32 mouse cellular contexts compared by ENCODE assay signal in genomic region chr11:119000877-119001276, GRCm38 (mm10). TPM values are rescaled to one million over a fixed set of nuclear protein-coding genes. Genes with fewer than 3 reads are reported as not detected.
DNase-seq lines count a peak whose midpoint lies in the region; TF ChIP-seq lines count a peak whose summit lies in the region.
"Had no signal": no experiment of that assay in that cellular context is flagged by ENCODE, and none has a peak within 500 bp of the region (broad histone marks: within the 10 kb centered on the region; RNA-seq: fewer than 3 reads in every experiment).

No protein-coding gene starts in this region.

- no peak overlapping the region for H3K4me3 ChIP-seq in layer of hippocampus, adult 2 months
- H3K4me3 ChIP-seq in E14TG2a.4 (replicated peaks; ENCODE audit: low read length): no peak overlapping the region
- H3K4me3 ChIP-seq: embryonic facial prominence, embryonic 13.5 days; forebrain, embryonic 10.5 days; heart, embryonic 13.5 days; left cerebral cortex, adult 2 months; limb, embryonic 12.5 days; neural tube, embryonic 15.5 days had no signal

- peaks cover 18% of the 10 kb centered on the region for H3K4me1 ChIP-seq in E14TG2a.4 (replicated peaks; ENCODE audit: low read depth, low read length)

- H3K9me3 ChIP-seq in E14TG2a.4 (ENCODE audit: low read length): no peaks in the 10 kb centered on the region
- H3K9me3 ChIP-seq: embryonic facial prominence, embryonic 13.5 days; heart, embryonic 13.5 days; neural tube, embryonic 15.5 days had no signal

- peaks cover 69% of the 10 kb centered on the region for H3K27me3 ChIP-seq in E14TG2a.4 (ENCODE audit: insufficient read depth, low read length)
- H3K27me3 ChIP-seq: neural tube, embryonic 15.5 days had no signal

- H3K36me3 ChIP-seq in E14TG2a.4 (ENCODE audit: insufficient read depth, low read length): no peaks in the 10 kb centered on the region
- H3K36me3 ChIP-seq: embryonic facial prominence, embryonic 13.5 days; forebrain, embryonic 10.5 days; heart, embryonic 13.5 days; limb, embryonic 12.5 days; neural tube, embryonic 15.5 days had no signal

- H3K27ac ChIP-seq in layer of hippocampus, adult 2 months: no peak overlapping the region
- H3K27ac ChIP-seq: embryonic facial prominence, embryonic 13.5 days; forebrain, embryonic 10.5 days; heart, embryonic 13.5 days; left cerebral cortex, adult 2 months; limb, embryonic 12.5 days; macrophage; neural tube, embryonic 15.5 days had no signal

- no peak for DNase-seq in layer of hippocampus, adult 2 months (ENCODE audit: low spot score in 2 of 2)
- DNase-seq in layer of hippocampus, postnatal 25 days (ENCODE audit: extremely low spot score in 1 of 2, low spot score in 1 of 2): no peak
- DNase-seq in A20 (ENCODE audit: low read depth, low spot score): peak; percentile 12
- peak; percentile 76 for DNase-seq in ZHBTc4 (ENCODE audit: low read depth, low spot score)
- no peak for DNase-seq in layer of hippocampus, postnatal 14 days (ENCODE audit: low spot score in 2 of 2)
- DNase-seq: adrenal gland, postnatal 14 days; cerebellum, adult 11 months; cerebellum, adult 9-11 months; heart, postnatal 10 days; kidney, adult 9 months; kidney, postnatal 10 days; layer of hippocampus, adult 9-11 months; liver, postnatal 0 days; lung, postnatal 10 days; midbrain, embryonic 14.5 days; right cerebral cortex, postnatal 25 days; thymus, postnatal 4 days had no signal

- TF ChIP-seq CTCF in layer of hippocampus, adult 2 months (conservative IDR thresholded peaks at IDR 0.05): peak; percentile 34
- TF ChIP-seq CTCF in E14TG2a.4 (conservative IDR thresholded peaks at IDR 0.05; ENCODE audit: low read length): peak; percentile 62

RNA-seq across cellular contexts. Expression of gene Enpp7, which starts 12.9 kb away (rescaled TPM):
- total RNA-seq in layer of hippocampus, adult 2 months (2021): not detected
- not detected for total RNA-seq in layer of hippocampus, postnatal 25 days (2021)
- total RNA-seq in layer of hippocampus, postnatal 14 days (2021): not detected
- total RNA-seq: adrenal gland, postnatal 14 days; common myeloid progenitor, adult 5-6 weeks; ES-E14; gastrocnemius, adult 8-10 months; heart, adult 8-10 months; heart, postnatal 10 days; left cerebral cortex, adult 2 months; left cerebral cortex, postnatal 25 days; liver, adult 2 months; megakaryocyte-erythroid progenitor cell, adult 5-6 weeks had no signal

RNA-seq across cellular contexts. Expression of gene Cbx2, which starts 21.9 kb away (rescaled TPM):
- 1 to 10 TPM; 2.9 to 3.1 TPM for total RNA-seq in layer of hippocampus, adult 2 months (2021)
- 1 to 10 TPM; 4.0 to 4.4 TPM for total RNA-seq in layer of hippocampus, postnatal 25 days (2021)
- total RNA-seq in layer of hippocampus, postnatal 14 days (2021): 1 to 10 TPM; 3.6 to 4.2 TPM

RNA-seq across cellular contexts. Expression of gene Cbx8, which starts 39.9 kb away (rescaled TPM):
- 10 to 100 TPM; 10.2 to 11.3 TPM for total RNA-seq in layer of hippocampus, adult 2 months (2021)
- total RNA-seq in layer of hippocampus, postnatal 25 days (2021): 10 to 100 TPM; 13.8 to 16.7 TPM
- 10 to 100 TPM; 15.0 to 15.2 TPM for total RNA-seq in layer of hippocampus, postnatal 14 days (2021)

Comparison
In these comparisons a context has a peak if more than half of its experiments do, and no peak if none do; other contexts are left out.
1. DNase-seq: peak in A20 (single experiment) and ZHBTc4 (single experiment); none in layer of hippocampus, adult 2 months (0 of 2), layer of hippocampus, postnatal 25 days (0 of 2) and layer of hippocampus, postnatal 14 days (0 of 2).